Comparison of ENCODE assay signal across 21 mouse cellular contexts in the genomic region with DNA sequence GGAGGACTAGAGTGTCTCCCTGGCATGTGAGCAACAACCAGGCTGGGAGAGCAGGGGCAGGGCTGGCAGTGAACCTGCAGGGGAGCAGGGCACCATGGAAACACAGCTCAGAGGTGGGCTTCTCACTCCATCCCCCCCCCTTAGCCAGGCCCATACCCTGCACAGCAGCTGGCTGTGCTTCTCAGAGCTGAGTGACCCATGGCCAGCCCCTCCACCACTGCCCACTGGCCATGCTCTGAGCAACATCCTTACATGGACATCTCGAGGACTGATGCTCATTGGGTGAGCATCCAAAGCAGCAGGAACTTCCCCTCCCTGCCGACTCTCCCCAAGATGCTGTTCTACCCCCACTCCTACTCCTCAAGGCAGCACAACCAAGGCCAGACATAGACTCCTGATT.
DNase-seq lines count a peak whose midpoint lies in the region; ATAC-seq and TF ChIP-seq lines count a peak whose summit lies in the region.
"Had no signal": no experiment of that assay in that cellular context is flagged by ENCODE, and none has a peak within 500 bp of the region (broad histone marks: within the 10 kb centered on the region; RNA-seq: fewer than 3 reads in every experiment).

No protein-coding gene starts in this region.

- peak overlapping the region; percentile 84 for H3K27ac ChIP-seq in heart, embryonic 10.5 days
- H3K27ac ChIP-seq in hindbrain, postnatal 0 days: no peak overlapping the region
- H3K27ac ChIP-seq in hindbrain, embryonic 11.5 days (ENCODE audit: low read depth, low read length): no peak overlapping the region
- no peak overlapping the region for H3K27ac ChIP-seq in intestine, postnatal 0 days (ENCODE audit: low read depth, low read length)
- H3K27ac ChIP-seq in stomach, embryonic 15.5 days: no peak overlapping the region
- H3K27ac ChIP-seq in midbrain, embryonic 14.5 days (replicated peaks; ENCODE audit: low read depth, low read length): no peak overlapping the region
- H3K27ac ChIP-seq: forebrain, embryonic 15.5 days; hindbrain, embryonic 15.5 days; liver, embryonic 14.5 days; neural tube, embryonic 13.5 days had no signal

- no peak for TF ChIP-seq CTCF in hindbrain, postnatal 0 days (IDR thresholded peaks at IDR 0.05; ENCODE audit: low read depth)
- no peak for TF ChIP-seq CTCF in intestine, postnatal 0 days (IDR thresholded peaks at IDR 0.05; ENCODE audit: low read depth)

- no peak for DNase-seq in heart, embryonic 10.5 days (ENCODE audit: low spot score)
- no peak for DNase-seq in heart, adult 18-20 months
- no peak for DNase-seq in hindbrain, postnatal 0 days (ENCODE audit: low spot score)
- no peak for DNase-seq in hindbrain, embryonic 11.5 days (ENCODE audit: low spot score)
- DNase-seq in lung, postnatal 36 days: no peak
- no peak for DNase-seq in midbrain, embryonic 14.5 days
- DNase-seq: adrenal gland, postnatal 10 days; cerebellum, adult 11 months; cerebellum, postnatal 14 days; embryo, embryonic 11 days; kidney, adult 8-10 months; left cerebral cortex, postnatal 4 days; right cerebral cortex, postnatal 14 days; thymus, adult 18-20 months had no signal

- no peak overlapping the region for H3K4me3 ChIP-seq in heart, embryonic 10.5 days
- H3K4me3 ChIP-seq in hindbrain, postnatal 0 days (ENCODE audit: low read length): no peak overlapping the region
- H3K4me3 ChIP-seq in hindbrain, embryonic 11.5 days (ENCODE audit: low read depth, low read length): no peak overlapping the region
- no peak overlapping the region for H3K4me3 ChIP-seq in intestine, postnatal 0 days (ENCODE audit: low read depth, low read length)
- no peak overlapping the region for H3K4me3 ChIP-seq in stomach, embryonic 15.5 days (replicated peaks)
- no peak overlapping the region for H3K4me3 ChIP-seq in midbrain, embryonic 14.5 days (replicated peaks; ENCODE audit: low read depth, low read length)
- H3K4me3 ChIP-seq: forebrain, embryonic 15.5 days; hindbrain, embryonic 15.5 days; megakaryocyte, embryonic 14.5 days; neural tube, embryonic 13.5 days had no signal

- ATAC-seq in hindbrain, postnatal 0 days: peak; percentile 58; the same call in 1 of the 2 replicates
- no peak for ATAC-seq in hindbrain, embryonic 11.5 days (ENCODE audit: low FRiP score)
- 0 out of 2 replicates have a peak, but pooled peaks have one; percentile 19 for ATAC-seq in intestine, postnatal 0 days
- peak; percentile 20; the same call in 1 of the 2 replicates for ATAC-seq in stomach, embryonic 15.5 days (ENCODE audit: insufficient read depth, low FRiP score, low read depth)
- ATAC-seq in midbrain, embryonic 14.5 days (ENCODE audit: low FRiP score, low TSS enrichment): no peak
- ATAC-seq: forebrain, embryonic 15.5 days had no signal

- H3K4me2 ChIP-seq in hindbrain, postnatal 0 days (ENCODE audit: low read depth, low read length): no peak overlapping the region
- H3K4me2 ChIP-seq in hindbrain, embryonic 11.5 days (replicated peaks; ENCODE audit: low read depth, low read length): no peak overlapping the region
- H3K4me2 ChIP-seq in intestine, postnatal 0 days (replicated peaks; ENCODE audit: low read depth): no peak overlapping the region
- no peak overlapping the region for H3K4me2 ChIP-seq in stomach, embryonic 15.5 days
- no peak overlapping the region for H3K4me2 ChIP-seq in midbrain, embryonic 14.5 days (ENCODE audit: low read length)
- H3K4me2 ChIP-seq: forebrain, embryonic 15.5 days; hindbrain, embryonic 15.5 days; neural tube, embryonic 13.5 days had no signal

- no peak overlapping the region for H3K9ac ChIP-seq in hindbrain, postnatal 0 days (replicated peaks; ENCODE audit: low read length)
- no peak overlapping the region for H3K9ac ChIP-seq in hindbrain, embryonic 11.5 days (ENCODE audit: low read depth, low read length)
- no peak overlapping the region for H3K9ac ChIP-seq in intestine, postnatal 0 days (ENCODE audit: low read depth, low read length)
- no peak overlapping the region for H3K9ac ChIP-seq in stomach, embryonic 15.5 days
- no peak overlapping the region for H3K9ac ChIP-seq in midbrain, embryonic 14.5 days (replicated peaks; ENCODE audit: low read length)
- H3K9ac ChIP-seq: forebrain, embryonic 15.5 days; hindbrain, embryonic 15.5 days; liver, embryonic 14.5 days; neural tube, embryonic 13.5 days had no signal

- H3K4me1 ChIP-seq in heart, embryonic 10.5 days: peaks cover 93% of the 10 kb centered on the region
- no peaks in the 10 kb centered on the region for H3K4me1 ChIP-seq in hindbrain, postnatal 0 days (ENCODE audit: insufficient read depth, low read length)
- no peaks in the 10 kb centered on the region for H3K4me1 ChIP-seq in hindbrain, embryonic 11.5 days (replicated peaks; ENCODE audit: control insufficient read depth, insufficient read depth, low read length)
- H3K4me1 ChIP-seq in intestine, postnatal 0 days (replicated peaks; ENCODE audit: control insufficient read depth, insufficient read depth, low read length): no peaks in the 10 kb centered on the region
- peaks cover 23% of the 10 kb centered on the region for H3K4me1 ChIP-seq in stomach, embryonic 15.5 days
- H3K4me1 ChIP-seq in midbrain, embryonic 14.5 days (ENCODE audit: control insufficient read depth, insufficient read depth, low read length): no peaks in the 10 kb centered on the region
- H3K4me1 ChIP-seq: hindbrain, embryonic 15.5 days had no signal

- H3K27me3 ChIP-seq in heart, embryonic 10.5 days (ENCODE audit: insufficient read depth, poor library complexity, severe bottlenecking): no peaks in the 10 kb centered on the region
- H3K27me3 ChIP-seq in hindbrain, postnatal 0 days (ENCODE audit: insufficient read depth, low read length): no peaks in the 10 kb centered on the region
- no peaks in the 10 kb centered on the region for H3K27me3 ChIP-seq in hindbrain, embryonic 11.5 days (ENCODE audit: control insufficient read depth, insufficient read depth, low read length)
- no peaks in the 10 kb centered on the region for H3K27me3 ChIP-seq in intestine, postnatal 0 days (replicated peaks; ENCODE audit: control insufficient read depth, insufficient read depth, low read length)
- H3K27me3 ChIP-seq in stomach, embryonic 15.5 days (replicated peaks): no peaks in the 10 kb centered on the region
- H3K27me3 ChIP-seq in midbrain, embryonic 14.5 days (ENCODE audit: control insufficient read depth, insufficient read depth, low read length): no peaks in the 10 kb centered on the region
- H3K27me3 ChIP-seq: forebrain, embryonic 15.5 days; hindbrain, embryonic 15.5 days; neural tube, embryonic 13.5 days had no signal

- no peaks in the 10 kb centered on the region for H3K36me3 ChIP-seq in heart, embryonic 10.5 days
- H3K36me3 ChIP-seq in hindbrain, postnatal 0 days (ENCODE audit: insufficient read depth, low read length): no peaks in the 10 kb centered on the region
- H3K36me3 ChIP-seq in hindbrain, embryonic 11.5 days (ENCODE audit: control insufficient read depth, insufficient read depth, low read length): no peaks in the 10 kb centered on the region
- no peaks in the 10 kb centered on the region for H3K36me3 ChIP-seq in intestine, postnatal 0 days (ENCODE audit: control insufficient read depth, insufficient read depth)
- H3K36me3 ChIP-seq in stomach, embryonic 15.5 days: no peaks in the 10 kb centered on the region
- H3K36me3 ChIP-seq in midbrain, embryonic 14.5 days (ENCODE audit: control insufficient read depth, insufficient read depth, low read length): no peaks in the 10 kb centered on the region
- H3K36me3 ChIP-seq: forebrain, embryonic 15.5 days; hindbrain, embryonic 15.5 days; neural tube, embryonic 13.5 days had no signal

- H3K9me3 ChIP-seq in heart, embryonic 10.5 days: no peaks in the 10 kb centered on the region
- H3K9me3 ChIP-seq in hindbrain, postnatal 0 days (ENCODE audit: low read length): no peaks in the 10 kb centered on the region
- no peaks in the 10 kb centered on the region for H3K9me3 ChIP-seq in hindbrain, embryonic 11.5 days (ENCODE audit: control insufficient read depth, low read length)
- no peaks in the 10 kb centered on the region for H3K9me3 ChIP-seq in intestine, postnatal 0 days (ENCODE audit: control insufficient read depth)
- H3K9me3 ChIP-seq in stomach, embryonic 15.5 days: no peaks in the 10 kb centered on the region
- no peaks in the 10 kb centered on the region for H3K9me3 ChIP-seq in midbrain, embryonic 14.5 days (ENCODE audit: control insufficient read depth, low read length)
- H3K9me3 ChIP-seq: forebrain, embryonic 15.5 days; hindbrain, embryonic 15.5 days; megakaryocyte, embryonic 14.5 days; neural tube, embryonic 13.5 days had no signal

- whole genome bisulfite sequencing in heart, embryonic 10.5 days: 33% methylated on average over 2 of the region's 2 CpGs
- 32% methylated on average over 2 of the region's 2 CpGs for WGBS in hindbrain, postnatal 0 days
- WGBS in hindbrain, embryonic 11.5 days: 50% methylated on average over 2 of the region's 2 CpGs
- WGBS in intestine, postnatal 0 days: 46% methylated on average over 2 of the region's 2 CpGs
- 21% methylated on average over 2 of the region's 2 CpGs for WGBS in stomach, embryonic 15.5 days
- WGBS in midbrain, embryonic 14.5 days: 37% methylated on average over 2 of the region's 2 CpGs

Comparison
In these comparisons a context has a peak if more than half of its experiments do, and no peak if none do; other contexts are left out.
1. ATAC-seq: peak in hindbrain, postnatal 0 days (single experiment), intestine, postnatal 0 days (single experiment) and stomach, embryonic 15.5 days (single experiment); none in hindbrain, embryonic 11.5 days (single experiment) and midbrain, embryonic 14.5 days (single experiment).